Mouse (Mus musculus): Measurements from ENCODE around the gene Dmrtc1c2. TPM values are rescaled to one million over a fixed set of nuclear protein-coding genes. Genes with fewer than 3 reads are reported as not detected.
"Not testable (repeated sequence)": the region's sequence is repeated elsewhere in the genome, so short reads cannot be mapped to it uniquely, and the experiment has no call there.

Dmrtc1c2 gene
- total RNA-seq (2021), result not detected

- DNase-seq, result not testable (repeated sequence)
Measured at GRCm38 (mm10) chrX:102854516-102854915, at the start of gene Dmrtc1c2. Gene Dmrtc1c2, minus strand, starts transcription at chrX:102854616.

- DNase-seq, result no peak
Measured at GRCm38 (mm10) chrX:102867871-102868270, 13.5 kb upstream of the Dmrtc1c2 start, which contains the start of gene 1700031F05Rik. Gene 1700031F05Rik, minus strand, starts transcription at chrX:102867971.

- DNase-seq, result no peak
Measured at GRCm38 (mm10) chrX:102812311-102812710, 42.1 kb downstream of the Dmrtc1c2 start.

- DNase-seq, result not testable (repeated sequence)
Measured at GRCm38 (mm10) chrX:102802663-102803062, 51.8 kb downstream of the Dmrtc1c2 start, which contains the start of gene Dmrtc1c1. Gene Dmrtc1c1, plus strand, starts transcription at chrX:102802963.

Other genes starting within 250 kb of the Dmrtc1c2 start
- 10 to 100 TPM; 24.0 to 25.0 TPM for gene Phka1, start 210.4 kb downstream of the Dmrtc1c2 start, total RNA-seq (2021)
- not detected for gene Gm3880, start 167.6 kb downstream of the Dmrtc1c2 start, total RNA-seq (2021)
- gene Gm9112, start 147.0 kb downstream of the Dmrtc1c2 start, total RNA-seq (2021), result not detected
- not detected for gene Dmrtc1b, start 146.8 kb downstream of the Dmrtc1c2 start, total RNA-seq (2021)
- not detected for gene Dmrtc1c1, start 51.7 kb downstream of the Dmrtc1c2 start, total RNA-seq (2021)
- gene 1700031F05Rik, start 13.4 kb upstream of the Dmrtc1c2 start, total RNA-seq (2021), result not detected
- 1 to 10 TPM; 5.0 to 5.3 TPM for gene Dmrtc1a, start 54.1 kb upstream of the Dmrtc1c2 start, total RNA-seq (2021)
- not detected for gene 1700011M02Rik, start 54.3 kb upstream of the Dmrtc1c2 start, total RNA-seq (2021)
- not detected for gene 1700018G05Rik, start 73.8 kb upstream of the Dmrtc1c2 start, total RNA-seq (2021)